Mouse (Mus musculus) cerebellum, adult 2 months (tissue): ENCODE data around the gene Npm3. TPM values are rescaled to one million over a fixed set of nuclear protein-coding genes. Genes with fewer than 3 reads are reported as not detected.

Source experiments
- DNase-seq, 2 experiments: peaks; one replicate each; pipeline ENCODE4 v3.0.0; 2021
- H3K27ac ChIP-seq: fragments of 200-500 bp; 2 replicates; pipeline ENCODE4 v1.5.1; 2012; ENCODE audit warnings: low read length, control low read depth, inconsistent platforms; ENCODE audit not compliant: insufficient read depth
- H3K27me3 ChIP-seq: fragments of 200-500 bp; 2 replicates; pipeline ENCODE4 v1.6.1; 2012; ENCODE audit warnings: inconsistent platforms, mild to moderate bottlenecking, low read length, moderate library complexity; ENCODE audit not compliant: control insufficient read depth, insufficient read depth
- H3K4me1 ChIP-seq: fragments of 200-500 bp; 2 replicates; pipeline ENCODE4 v1.6.1; 2011; ENCODE audit warnings: low read length; ENCODE audit not compliant: control insufficient read depth, insufficient read depth
- H3K4me3 ChIP-seq: fragments of 200-500 bp; replicated peaks from 2 replicates; pipeline ENCODE3; 2011; ENCODE audit warnings: mild to moderate bottlenecking, low read depth, low read length, control low read depth; ENCODE audit not compliant: insufficient read depth
- CTCF ChIP-seq: fragments of 200-500 bp; IDR thresholded peaks from 2 replicates; pipeline ENCODE4 v1.5.1; 2011; ENCODE audit warnings: low read depth, mild to moderate bottlenecking, control low read depth, low read length, moderate library complexity, borderline replicate concordance; ENCODE audit not compliant: insufficient read depth
- POLR2A ChIP-seq: fragments of 200-500 bp; IDR thresholded peaks from 2 replicates; pipeline ENCODE4 v1.6.1; 2011; ENCODE audit warnings: low read length, control low read depth, borderline replicate concordance; ENCODE audit not compliant: insufficient read depth
- WGBS: fragments of 180-500 bp; shearing (Covaris S2); methylation state at CpG from one replicate; pipeline ENCODE4 v1.1.7; 2018; 5-methylcytosine and 5-hydroxymethylcytosine counted together
- polyA plus RNA-seq: library from polyadenylated mRNA; depleted of rRNA; stranded (reverse); fragments of >200 nt; gene quantifications from 2 replicates; pipeline ENCODE4 v1.2.3, GENCODE M21; 2012

The Npm3 gene
- polyA plus RNA-seq, 1 experiment, result 14.7 TPM

- WGBS, result 1% methylated on average over 64 of the region's 68 CpGs
- TF ChIP-seq POLR2A (no peak), CTCF (no peak)
- Histone ChIP-seq H3K4me1 (no peaks in the 10 kb centered on the region), H3K27me3 (peaks cover 17% of the 10 kb centered on the region; the same call in 1 of the 2 replicates), H3K4me3 (peak within 1 kb of the TSS; percentile 9), H3K27ac (no peak within 1 kb of the TSS)
- DNase-seq, result no peak
Observed at GRCm38 (mm10) chr19:45742218-45742983, 7.0 kb downstream of the Npm3 start, which contains the start of gene Fgf8. Gene Fgf8 (minus strand): TSS chr19:45742915.

- Histone ChIP-seq H3K4me3 (no peak overlapping the region), H3K27ac (no peak overlapping the region), H3K4me1 (peaks cover 3% of the 10 kb centered on the region; the same call in 1 of the 2 replicates), H3K27me3 (peaks cover 17% of the 10 kb centered on the region; the same call in 1 of the 2 replicates)
- no peak for DNase-seq
- 12% methylated on average over 45 of the region's 45 CpGs for WGBS
- no peak for TF ChIP-seq POLR2A
- no peak for TF ChIP-seq CTCF
Observed at GRCm38 (mm10) chr19:45741431-45742217, 7.8 kb downstream of the Npm3 start.

GRCm38 (mm10) chr19:45740817-45741216 lies 8.6 kb downstream of the Npm3 start:
- Histone ChIP-seq H3K27me3 (peaks cover 16% of the 10 kb centered on the region; the same call in 1 of the 2 replicates), H3K4me1 (peaks cover 3% of the 10 kb centered on the region; the same call in 1 of the 2 replicates), H3K27ac (no peak overlapping the region), H3K4me3 (no peak overlapping the region)
- TF ChIP-seq POLR2A (no peak), CTCF (no peak)
- no peak for DNase-seq
- 60% methylated on average over 7 of the region's 7 CpGs for WGBS

GRCm38 (mm10) chr19:45740233-45740632 lies 9.2 kb downstream of the Npm3 start:
- WGBS, result 43% methylated on average over 13 of the region's 13 CpGs
- TF ChIP-seq POLR2A (no peak), CTCF (no peak)
- Histone ChIP-seq H3K27me3 (peaks cover 16% of the 10 kb centered on the region; the same call in 1 of the 2 replicates), H3K4me1 (peaks cover 3% of the 10 kb centered on the region; the same call in 1 of the 2 replicates), H3K27ac (no peak overlapping the region), H3K4me3 (no peak overlapping the region)
- no peak for DNase-seq

GRCm38 (mm10) chr19:45738521-45738920 lies 10.9 kb downstream of the Npm3 start:
- Histone ChIP-seq H3K4me3 (no peak overlapping the region), H3K27me3 (peaks cover 16% of the 10 kb centered on the region; the same call in 1 of the 2 replicates), H3K27ac (no peak overlapping the region), H3K4me1 (peaks cover 3% of the 10 kb centered on the region; the same call in 1 of the 2 replicates)
- no peak for DNase-seq
- WGBS, result 86% methylated on average over 5 of the region's 5 CpGs
- TF ChIP-seq POLR2A (no peak), CTCF (no peak)

- no peak overlapping the region for H3K27ac ChIP-seq
- no peak for TF ChIP-seq CTCF
- TF ChIP-seq POLR2A, result no peak
- peaks cover 3% of the 10 kb centered on the region; the same call in 1 of the 2 replicates for H3K4me1 ChIP-seq
- no peak for DNase-seq
- H3K4me3 ChIP-seq, result no peak overlapping the region
- peaks cover 14% of the 10 kb centered on the region; the same call in 1 of the 2 replicates for H3K27me3 ChIP-seq
- WGBS, result 91% methylated on average over 10 of the region's 10 CpGs
Observed at GRCm38 (mm10) chr19:45737846-45738484, 11.4 kb downstream of the Npm3 start.

- H3K4me1 ChIP-seq, result peaks cover 3% of the 10 kb centered on the region; the same call in 1 of the 2 replicates
- no peak for DNase-seq
- peaks cover 10% of the 10 kb centered on the region; the same call in 1 of the 2 replicates for H3K27me3 ChIP-seq
- 26% methylated on average over 23 of the region's 23 CpGs for WGBS
- H3K4me3 ChIP-seq, result peak overlapping the region; percentile 48
- H3K27ac ChIP-seq, result no peak overlapping the region
- TF ChIP-seq CTCF (no peak), POLR2A (no peak)
Observed at GRCm38 (mm10) chr19:45737208-45737845, 12.1 kb downstream of the Npm3 start.
